In genomic region chr10:40386126-40386525, GRCm38 (mm10) we compare ENCODE assay signal across 9 mouse cellular contexts.
"Had no signal": no experiment of that assay in that cellular context is flagged by ENCODE, and none has a peak within 500 bp of the region (broad histone marks: within the 10 kb centered on the region; RNA-seq: fewer than 3 reads in every experiment).

No protein-coding gene starts in this region.

- DNase-seq: kidney, adult 18-20 months; kidney, postnatal 10 days; lung, postnatal 14 days; midbrain, embryonic 14.5 days; retina, postnatal 1 day; right cerebral cortex, postnatal 4 days; spleen, adult 18-20 months; thymus, postnatal 14 days had no signal

- ATAC-seq: liver, embryonic 12.5 days had no signal
